Mouse (Mus musculus) heart, embryonic 10.5 days (tissue): ENCODE results near the gene Gli3. TPM values are rescaled to one million over a fixed set of nuclear protein-coding genes. Genes with fewer than 3 reads are reported as not detected.

ENCODE experiments used
- DNase-seq: peaks from one replicate; pipeline ENCODE4 v3.0.0-alpha.2; 2017; ENCODE audit warnings: low spot score
- H3K27ac ChIP-seq: fragments of 300-500 bp; sonication (generic); 2 replicates; pipeline ENCODE4 v1.5.1; 2016; ENCODE audit warnings: mild to moderate bottlenecking
- H3K27me3 ChIP-seq: fragments of 300-500 bp; sonication (generic); 2 replicates; pipeline ENCODE4 v1.6.1; 2016; ENCODE audit warnings: mild to moderate bottlenecking; ENCODE audit not compliant: poor library complexity, insufficient read depth, severe bottlenecking
- H3K36me3 ChIP-seq: fragments of 300-500 bp; sonication (generic); 2 replicates; pipeline ENCODE4 v1.6.1; 2016; ENCODE audit warnings: mild to moderate bottlenecking, moderate library complexity
- H3K4me1 ChIP-seq: fragments of 300-500 bp; sonication (generic); 2 replicates; pipeline ENCODE4 v1.6.1; 2016; ENCODE audit warnings: mild to moderate bottlenecking
- H3K4me3 ChIP-seq: fragments of 300-500 bp; sonication (generic); 2 replicates; pipeline ENCODE4 v1.5.1; 2016; ENCODE audit warnings: mild to moderate bottlenecking, moderate library complexity
- H3K9me3 ChIP-seq: fragments of 300-500 bp; sonication (generic); 2 replicates; pipeline ENCODE4 v1.6.1; 2016; ENCODE audit warnings: mild to moderate bottlenecking, moderate library complexity
- WGBS: fragments of 180-500 bp; shearing (Covaris S2); methylation state at CpG from one replicate; pipeline ENCODE4 v1.1.7; 2016; 5-methylcytosine and 5-hydroxymethylcytosine counted together
- polyA plus RNA-seq: library from polyadenylated mRNA; unstranded; fragments of >200 nt; fragmentation: Nextera tagmentation; extraction: Ambion mirVana; gene quantifications from 2 replicates; pipeline ENCODE4 v1.2.1, GENCODE M21; 2016

Gene Gli3
- polyA plus RNA-seq, 1 experiment from 2014 or later, result 16.7 TPM

GRCm38 (mm10) chr13:15585941-15586340, 122.9 kb downstream of the Gli3 start:
- Histone ChIP-seq H3K4me1 (peaks cover 10% of the 10 kb centered on the region; the same call in 1 of the 2 replicates), H3K4me3 (no peak overlapping the region), H3K27ac (no peak overlapping the region), H3K36me3 (0 out of 2 replicates have a peak, but pooled peaks cover 2% of the 10 kb centered on the region), H3K9me3 (no peaks in the 10 kb centered on the region), H3K27me3 (peaks cover 27% of the 10 kb centered on the region)
- WGBS, result 66% methylated on average over 2 of the region's 2 CpGs
- no peak for DNase-seq

GRCm38 (mm10) chr13:15588278-15589272, 125.5 kb downstream of the Gli3 start:
- 67% methylated on average over 16 of the region's 16 CpGs for WGBS
- H3K36me3 ChIP-seq, result no peaks in the 10 kb centered on the region
- peaks cover 52% of the 10 kb centered on the region for H3K27me3 ChIP-seq
- H3K9me3 ChIP-seq, result no peaks in the 10 kb centered on the region
- peaks cover 10% of the 10 kb centered on the region; the same call in 1 of the 2 replicates for H3K4me1 ChIP-seq
- DNase-seq, result no peak
- H3K27ac ChIP-seq, result no peak overlapping the region
- H3K4me3 ChIP-seq, result no peak overlapping the region

- no peak overlapping the region for H3K27ac ChIP-seq
- WGBS, result 58% methylated on average over 6 of the region's 6 CpGs
- H3K36me3 ChIP-seq, result no peaks in the 10 kb centered on the region
- H3K27me3 ChIP-seq, result peaks cover 66% of the 10 kb centered on the region
- H3K4me1 ChIP-seq, result peaks cover 10% of the 10 kb centered on the region; the same call in 1 of the 2 replicates
- no peaks in the 10 kb centered on the region for H3K9me3 ChIP-seq
- no peak overlapping the region for H3K4me3 ChIP-seq
- no peak for DNase-seq
These were observed 127.4 kb downstream of the Gli3 start for GRCm38 (mm10) chr13:15590326-15590933.

- Histone ChIP-seq H3K27ac (no peak overlapping the region), H3K36me3 (no peaks in the 10 kb centered on the region), H3K9me3 (no peaks in the 10 kb centered on the region), H3K4me1 (peaks cover 9% of the 10 kb centered on the region; the same call in 1 of the 2 replicates), H3K4me3 (no peak overlapping the region), H3K27me3 (peaks cover 78% of the 10 kb centered on the region)
- no peak for DNase-seq
- WGBS, result 71% methylated on average over 5 of the region's 5 CpGs
These were observed 133.6 kb downstream of the Gli3 start for GRCm38 (mm10) chr13:15596667-15597066.

GRCm38 (mm10) chr13:15599741-15600140, 136.7 kb downstream of the Gli3 start:
- DNase-seq, result no peak

GRCm38 (mm10) chr13:15602161-15602560, 139.1 kb downstream of the Gli3 start:
- H3K4me3 ChIP-seq, result no peak overlapping the region
- DNase-seq, result no peak
- no peaks in the 10 kb centered on the region for H3K36me3 ChIP-seq
- no peaks in the 10 kb centered on the region for H3K9me3 ChIP-seq
- no peak overlapping the region for H3K27ac ChIP-seq
- peaks cover 15% of the 10 kb centered on the region; the same call in 1 of the 2 replicates for H3K4me1 ChIP-seq
- WGBS, result 35% methylated on average over 5 of the region's 5 CpGs
- peaks cover 68% of the 10 kb centered on the region for H3K27me3 ChIP-seq

More at GRCm38 (mm10) chr13:15599741-15600140, 136.7 kb downstream of the Gli3 start:
- Histone ChIP-seq H3K27ac (no peak overlapping the region), H3K4me1 (peaks cover 19% of the 10 kb centered on the region; the same call in 1 of the 2 replicates), H3K36me3 (no peaks in the 10 kb centered on the region), H3K27me3 (peaks cover 70% of the 10 kb centered on the region), H3K4me3 (no peak overlapping the region), H3K9me3 (no peaks in the 10 kb centered on the region)
- 92% methylated on average over 2 of the region's 2 CpGs for WGBS

GRCm38 (mm10) chr13:15602677-15603221, 139.7 kb downstream of the Gli3 start:
- 0 out of 2 replicates have a peak, but pooled peaks cover 10% of the 10 kb centered on the region for H3K4me1 ChIP-seq
- no peak overlapping the region for H3K27ac ChIP-seq
- peaks cover 68% of the 10 kb centered on the region for H3K27me3 ChIP-seq
- no peaks in the 10 kb centered on the region for H3K9me3 ChIP-seq
- no peaks in the 10 kb centered on the region for H3K36me3 ChIP-seq
- no peak for DNase-seq
- H3K4me3 ChIP-seq, result no peak overlapping the region
- WGBS, result 2% methylated on average over 4 of the region's 4 CpGs

GRCm38 (mm10) chr13:15604074-15604473, 141.0 kb downstream of the Gli3 start:
- Histone ChIP-seq H3K4me1 (0 out of 2 replicates have a peak, but pooled peaks cover 10% of the 10 kb centered on the region), H3K27me3 (peaks cover 64% of the 10 kb centered on the region), H3K4me3 (no peak overlapping the region), H3K9me3 (no peaks in the 10 kb centered on the region), H3K36me3 (no peaks in the 10 kb centered on the region), H3K27ac (no peak overlapping the region)
- 53% methylated on average over 6 of the region's 6 CpGs for WGBS
- DNase-seq, result no peak

- H3K9me3 ChIP-seq, result no peaks in the 10 kb centered on the region
- no peak for DNase-seq
- H3K36me3 ChIP-seq, result no peaks in the 10 kb centered on the region
- H3K4me3 ChIP-seq, result no peak overlapping the region
- H3K4me1 ChIP-seq, result no peaks in the 10 kb centered on the region
- no peak overlapping the region for H3K27ac ChIP-seq
- WGBS, result 66% methylated on average over 3 of the region's 3 CpGs
- H3K27me3 ChIP-seq, result peaks cover 6% of the 10 kb centered on the region; the same call in 1 of the 2 replicates
These were observed 154.4 kb downstream of the Gli3 start for GRCm38 (mm10) chr13:15617423-15617822.

- Histone ChIP-seq H3K9me3 (no peaks in the 10 kb centered on the region), H3K4me1 (no peaks in the 10 kb centered on the region), H3K27me3 (peaks cover 8% of the 10 kb centered on the region; the same call in 1 of the 2 replicates), H3K4me3 (no peak overlapping the region), H3K27ac (no peak overlapping the region), H3K36me3 (no peaks in the 10 kb centered on the region)
- 55% methylated on average over 5 of the region's 5 CpGs for WGBS
- DNase-seq, result no peak
These were observed 155.1 kb downstream of the Gli3 start for GRCm38 (mm10) chr13:15618051-15618692.

- DNase-seq, result no peak
- Histone ChIP-seq H3K4me1 (no peaks in the 10 kb centered on the region), H3K9me3 (no peaks in the 10 kb centered on the region), H3K36me3 (no peaks in the 10 kb centered on the region), H3K27ac (no peak overlapping the region), H3K27me3 (peaks cover 6% of the 10 kb centered on the region; the same call in 1 of the 2 replicates), H3K4me3 (no peak overlapping the region)
- WGBS, result 76% methylated on average over 7 of the region's 7 CpGs
These were observed 158.0 kb downstream of the Gli3 start for GRCm38 (mm10) chr13:15621009-15621408.
